Mouse (Mus musculus) CH12.LX (cell line): ENCODE results near the gene Prkg2. TPM values are rescaled to one million over a fixed set of nuclear protein-coding genes. Genes with fewer than 3 reads are reported as not detected.

ENCODE experiments used
- DNase-seq: peaks from one replicate; pipeline ENCODE4 v3.0.0-alpha.2; 2013; ENCODE audit errors: extremely low read depth
- H3K27ac ChIP-seq: 2 replicates; pipeline ENCODE4 v1.5.1; 2012; ENCODE audit warnings: low read depth, mild to moderate bottlenecking, control low read depth, moderate library complexity; ENCODE audit not compliant: insufficient read depth
- H3K27me3 ChIP-seq: replicated peaks from 2 replicates; pipeline ENCODE3; 2012; ENCODE audit warnings: inconsistent platforms
- H3K36me3 ChIP-seq, 2 experiments: replicated peaks in 1 of 2; 2 replicates each; pipeline versions ENCODE3 to v1.6.1; 2012; ENCODE audit warnings: inconsistent platforms in 1 of 2, low read length in 1 of 2, mild to moderate bottlenecking in 1 of 2, mixed read lengths in 1 of 2, moderate library complexity in 1 of 2; ENCODE audit not compliant: control insufficient read depth in 1 of 2, insufficient read depth in 1 of 2
- H3K4me1 ChIP-seq, 2 experiments: 2 replicates each; pipeline ENCODE4 v1.6.1; 2012; ENCODE audit warnings: inconsistent platforms in 1 of 2, moderate library complexity in 1 of 2; ENCODE audit not compliant: insufficient read depth in 2 of 2, control insufficient read depth in 1 of 2
- H3K4me2 ChIP-seq: 2 replicates; pipeline ENCODE4 v1.6.1; 2012; ENCODE audit warnings: low read depth, mild to moderate bottlenecking, control low read depth; ENCODE audit not compliant: poor library complexity, insufficient read depth, severe bottlenecking
- H3K4me3 ChIP-seq, 3 experiments: fragments of 150-350 bp in 1 of 3; sonication (generic) in 1 of 3; replicated peaks in 1 of 3; 2 replicates each; pipeline versions ENCODE3 to v1.5.1; 2011 to 2012; ENCODE audit warnings: low read depth in 2 of 3, low read length in 2 of 3, mild to moderate bottlenecking in 2 of 3, moderate library complexity in 2 of 3, control low read depth in 1 of 3, improper control_type of control experiment in 1 of 3, inconsistent platforms in 1 of 3, mixed read lengths in 1 of 3; ENCODE audit not compliant: poor library complexity in 1 of 3
- H3K79me2 ChIP-seq: replicated peaks from 2 replicates; pipeline ENCODE4 v1.6.1; 2012; ENCODE audit warnings: mild to moderate bottlenecking, moderate library complexity; ENCODE audit not compliant: control insufficient read depth, poor library complexity, insufficient read depth, severe bottlenecking; ENCODE audit errors: extremely low read depth
- H3K9ac ChIP-seq: 2 replicates; pipeline ENCODE4 v1.6.1; 2012; ENCODE audit warnings: low read depth, mild to moderate bottlenecking, control low read depth, moderate library complexity; ENCODE audit not compliant: insufficient read depth
- H3K9me3 ChIP-seq: replicated peaks from 2 replicates; pipeline ENCODE3; 2012; ENCODE audit warnings: low read length, inconsistent platforms, mixed read lengths
- BHLHE40 ChIP-seq: IDR thresholded peaks from 2 replicates; pipeline ENCODE4 v1.6.1; 2011; ENCODE audit warnings: mild to moderate bottlenecking, low read depth, low read length, improper control_type of control experiment
- CHD1 ChIP-seq: IDR thresholded peaks from 2 replicates; pipeline ENCODE4 v1.6.1; 2012; ENCODE audit warnings: low read depth, low read length, improper control_type of control experiment, inconsistent platforms
- CHD2 ChIP-seq: IDR thresholded peaks from 2 replicates; pipeline ENCODE4 v1.6.1; 2011; ENCODE audit warnings: low read length, improper control_type of control experiment
- CTCF ChIP-seq, 2 experiments: IDR thresholded peaks in 1 of 2; conservative IDR thresholded peaks in 1 of 2; 2 replicates each; pipeline ENCODE4 v1.5.1; 2011 to 2012; ENCODE audit warnings: low read depth in 2 of 2, low read length in 2 of 2, improper control_type of control experiment in 1 of 2, inconsistent platforms in 1 of 2, mild to moderate bottlenecking in 1 of 2, moderate library complexity in 1 of 2
- E2F4 ChIP-seq: IDR thresholded peaks from 2 replicates; pipeline ENCODE4 v1.6.1; 2011; ENCODE audit warnings: low read depth, low read length, improper control_type of control experiment; ENCODE audit not compliant: insufficient replicate concordance
- EP300 ChIP-seq: IDR thresholded peaks from 2 replicates; pipeline ENCODE4 v1.6.1; 2011; ENCODE audit warnings: low read length, improper control_type of control experiment
- GABPA ChIP-seq: IDR thresholded peaks from 2 replicates; pipeline ENCODE4 v1.6.1; 2012; ENCODE audit warnings: low read depth, low read length, improper control_type of control experiment, inconsistent platforms; ENCODE audit not compliant: insufficient replicate concordance
- IRF4 ChIP-seq: IDR thresholded peaks from 2 replicates; pipeline ENCODE4 v1.6.1; 2014; ENCODE audit warnings: low read depth, mild to moderate bottlenecking, inconsistent platforms, low read length, improper control_type of control experiment
- JUND ChIP-seq: conservative IDR thresholded peaks from 2 replicates; pipeline ENCODE4 v1.6.1; 2011; ENCODE audit warnings: low read depth, low read length, improper control_type of control experiment
- KAT2A ChIP-seq: IDR thresholded peaks from 2 replicates; pipeline ENCODE4 v1.6.1; 2012; ENCODE audit warnings: low read length, improper control_type of control experiment, inconsistent platforms; ENCODE audit not compliant: insufficient replicate concordance
- MAX ChIP-seq: IDR thresholded peaks from 2 replicates; pipeline ENCODE4 v1.6.1; 2011; ENCODE audit warnings: low read length, improper control_type of control experiment
- MEF2A ChIP-seq: IDR thresholded peaks from 2 replicates; pipeline ENCODE4 v1.6.1; 2014; ENCODE audit warnings: low read depth, mild to moderate bottlenecking, inconsistent platforms, low read length, improper control_type of control experiment, borderline replicate concordance
- MXI1 ChIP-seq: IDR thresholded peaks from 2 replicates; pipeline ENCODE4 v1.6.1; 2011; ENCODE audit warnings: mild to moderate bottlenecking, low read depth, low read length, improper control_type of control experiment
- MYC ChIP-seq: IDR thresholded peaks from 2 replicates; pipeline ENCODE4 v1.6.1; 2011; ENCODE audit warnings: low read depth, mild to moderate bottlenecking, improper control_type of control experiment, low read length
- NELFE ChIP-seq: IDR thresholded peaks from 2 replicates; pipeline ENCODE4 v1.6.1; 2011; ENCODE audit warnings: low read depth, low read length, improper control_type of control experiment
- NRF1 ChIP-seq: IDR thresholded peaks from 2 replicates; pipeline ENCODE4 v1.6.1; 2014; ENCODE audit warnings: low read depth, mild to moderate bottlenecking, inconsistent platforms, low read length, improper control_type of control experiment, moderate library complexity
- RAD21 ChIP-seq: IDR thresholded peaks from 2 replicates; pipeline ENCODE4 v1.6.1; 2011; ENCODE audit warnings: low read depth, mild to moderate bottlenecking, low read length, improper control_type of control experiment, moderate library complexity
- RCOR1 ChIP-seq: conservative IDR thresholded peaks from 2 replicates; pipeline ENCODE4 v1.6.1; 2012; ENCODE audit warnings: low read depth, mild to moderate bottlenecking, inconsistent platforms, low read length, improper control_type of control experiment
- SIN3A ChIP-seq: IDR thresholded peaks from 2 replicates; pipeline ENCODE4 v1.6.1; 2012; ENCODE audit warnings: low read length, improper control_type of control experiment, inconsistent platforms
- SMC3 ChIP-seq: IDR thresholded peaks from 2 replicates; pipeline ENCODE4 v1.6.1; 2011; ENCODE audit warnings: low read depth, low read length, improper control_type of control experiment
- TCF12 ChIP-seq: IDR thresholded peaks from 2 replicates; pipeline ENCODE4 v1.6.1; 2014; ENCODE audit warnings: low read depth, mild to moderate bottlenecking, inconsistent platforms, low read length, improper control_type of control experiment
- ZKSCAN1 ChIP-seq: IDR thresholded peaks from 2 replicates; pipeline ENCODE4 v1.6.1; 2012; ENCODE audit warnings: low read depth, inconsistent platforms, low read length, improper control_type of control experiment, borderline replicate concordance
- ZNF384 ChIP-seq: IDR thresholded peaks from 2 replicates; pipeline ENCODE4 v1.6.1; 2012; ENCODE audit warnings: low read depth, low read length, improper control_type of control experiment, inconsistent platforms
- dilution Hi-C: fragments of 300-500 bp; cut with MboI; formaldehyde crosslinking; loops from 2 replicates; pipeline ENCODE4 v1.14.3; 2020; ENCODE audit warnings: low sequenced_read_pairs; ENCODE audit not compliant: extremely low pct_unique_long_range_greater_than_20kb, extremely low pct_ligation_motif_present
- in situ Hi-C: fragments of 300-500 bp; cut with MboI; formaldehyde crosslinking; loops from 3 replicates; pipeline ENCODE4 v1.14.3; 2019; ENCODE audit warnings: low sequenced_read_pairs, low pct_ligation_motif_present, low pct_unique_long_range_greater_than_20kb, mixed read lengths
- polyA plus RNA-seq: library from polyadenylated mRNA; unstranded; fragments of >175 nt; gene quantifications from 2 replicates; pipeline ENCODE4 v1.2.1, GENCODE M21; 2012; ENCODE audit warnings: low read depth; ENCODE audit not compliant: insufficient read length
- total RNA-seq, 2 experiments: library from RNA; depleted of rRNA; stranded (reverse); fragments of 300-350 nt in 1 of 2; fragments of >200 nt in 1 of 2; gene quantifications; 2 replicates each; pipeline ENCODE4 v1.2.3; 2012 to 2014

Prkg2 gene
- total and polyA plus RNA-seq, 3 experiments, result not detected

DNA sequence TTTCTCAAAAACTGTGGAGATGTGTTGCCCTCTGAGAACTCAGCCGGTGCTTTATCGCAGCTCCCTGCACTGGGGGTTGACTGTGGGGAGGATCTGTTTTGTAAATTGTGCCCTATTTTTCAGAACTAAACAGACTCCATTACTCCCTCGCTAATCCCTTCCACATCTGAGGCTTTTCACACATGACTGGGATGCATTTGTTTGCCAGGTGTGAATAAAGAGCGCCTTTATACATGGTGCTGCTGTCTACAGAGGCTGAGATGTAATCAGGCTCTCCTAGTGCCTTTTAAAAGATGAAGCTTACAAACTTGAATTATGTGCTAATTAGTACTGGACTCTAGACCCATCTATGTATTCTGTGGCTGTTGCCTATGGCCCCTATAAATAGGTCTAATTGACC lies 50.7 kb downstream of the Prkg2 start:
- no peaks in the 10 kb centered on the region for H3K79me2 ChIP-seq
- dilution Hi-C loops (no loop called here), in situ Hi-C loops (no loop called here)
- no peaks in the 10 kb centered on the region for H3K36me3 ChIP-seq
- no peak overlapping the region for H3K4me3 ChIP-seq
- no peak overlapping the region for H3K27ac ChIP-seq
- H3K4me1 ChIP-seq, result peaks cover 0 to 13% of the 10 kb centered on the region in 2 experiments; a peak in 3 of 4 replicates
- no peak overlapping the region for H3K9ac ChIP-seq
- DNase-seq, result no peak
- H3K9me3 ChIP-seq, result no peaks in the 10 kb centered on the region
- no peak overlapping the region for H3K4me2 ChIP-seq
- TF ChIP-seq BHLHE40 (no peak), NRF1 (no peak), MYC (no peak), NELFE (no peak), ZKSCAN1 (no peak), GABPA (no peak)
- H3K27me3 ChIP-seq, result no peaks in the 10 kb centered on the region

DNA sequence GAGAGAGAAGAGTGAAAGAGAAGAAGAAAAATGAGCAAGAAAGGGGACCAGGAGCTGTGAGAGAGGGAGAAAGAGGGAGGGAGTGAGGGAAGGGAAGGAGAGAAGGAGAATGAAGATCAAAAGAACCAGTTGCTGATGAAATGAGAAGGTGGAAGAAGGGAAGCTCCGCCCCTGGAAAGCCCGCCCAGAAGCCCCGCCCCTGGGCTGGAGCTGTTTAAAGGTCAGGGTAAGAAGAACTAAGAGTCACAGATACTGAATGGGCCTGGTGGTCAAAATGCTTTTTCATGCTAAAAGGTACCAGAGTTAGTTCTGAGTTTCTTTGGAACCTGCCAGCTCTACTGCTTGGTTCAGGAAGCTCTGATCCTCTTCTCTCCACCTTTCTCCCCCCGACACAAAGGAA lies 51.1 kb downstream of the Prkg2 start:
- Histone ChIP-seq H3K27ac (no peak overlapping the region), H3K4me3 (no peak overlapping the region), H3K27me3 (no peaks in the 10 kb centered on the region), H3K36me3 (no peaks in the 10 kb centered on the region), H3K9me3 (no peaks in the 10 kb centered on the region), H3K9ac (no peak overlapping the region), H3K4me2 (peak overlapping the region; percentile 56), H3K79me2 (no peaks in the 10 kb centered on the region), H3K4me1 (peaks cover 0 to 13% of the 10 kb centered on the region in 2 experiments; a peak in 3 of 4 replicates)
- in situ Hi-C loops, result no loop called here
- dilution Hi-C loops, result no loop called here
- DNase-seq, result peak; percentile 44
- TF ChIP-seq NELFE (no peak), RCOR1 (no peak)

DNA sequence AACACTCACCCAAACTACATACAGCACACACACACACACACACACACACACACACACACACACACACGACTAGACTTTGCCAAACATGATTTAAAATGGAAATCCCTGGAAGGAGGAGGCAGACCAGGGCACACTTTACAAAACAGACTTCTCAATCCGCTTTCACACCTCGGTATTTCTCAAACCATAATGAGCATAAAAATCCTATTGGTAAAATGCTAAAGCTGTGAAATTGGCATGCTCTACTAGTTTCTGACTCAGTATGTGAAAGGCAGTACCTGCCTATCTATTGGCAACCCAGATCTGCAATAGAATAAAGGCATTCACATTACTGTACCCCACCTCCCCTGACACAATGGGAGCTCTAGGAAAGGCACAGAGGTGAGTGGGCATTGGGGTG lies 52.1 kb downstream of the Prkg2 start:
- in situ Hi-C loops, result no loop called here
- no peak overlapping the region for H3K9ac ChIP-seq
- dilution Hi-C loops, result no loop called here
- H3K9me3 ChIP-seq, result no peaks in the 10 kb centered on the region
- no peak overlapping the region for H3K4me3 ChIP-seq
- H3K4me1 ChIP-seq, result peaks cover 0 to 13% of the 10 kb centered on the region in 2 experiments; a peak in 3 of 4 replicates
- no peaks in the 10 kb centered on the region for H3K27me3 ChIP-seq
- no peak overlapping the region for H3K4me2 ChIP-seq
- no peak for DNase-seq
- no peaks in the 10 kb centered on the region for H3K79me2 ChIP-seq
- TF ChIP-seq RCOR1, result no peak
- no peak for TF ChIP-seq MAX
- no peak for TF ChIP-seq KAT2A
- no peak for TF ChIP-seq JUND
- TF ChIP-seq MEF2A, result no peak
- no peak for TF ChIP-seq CHD1
- no peak for TF ChIP-seq GABPA
- no peak for TF ChIP-seq IRF4
- no peak for TF ChIP-seq MXI1
- TF ChIP-seq RAD21, result no peak
- no peak for TF ChIP-seq SMC3
- TF ChIP-seq BHLHE40, result no peak
- TF ChIP-seq SIN3A, result no peak
- no peak for TF ChIP-seq E2F4
- no peak for TF ChIP-seq CHD2
- TF ChIP-seq ZNF384, result no peak
- no peak for TF ChIP-seq EP300
- no peak for TF ChIP-seq TCF12
- no peak for TF ChIP-seq CTCF (conservative IDR thresholded peaks at IDR 0.05 in 1 of 2, IDR thresholded peaks at IDR 0.05 in 1 of 2; ENCODE audit: low read depth in 2 of 2, low read length in 2 of 2)
- H3K27ac ChIP-seq, result no peak overlapping the region
- H3K36me3 ChIP-seq, result no peaks in the 10 kb centered on the region
